10 mouse cellular contexts compared by ENCODE assay signal in the genomic region with DNA sequence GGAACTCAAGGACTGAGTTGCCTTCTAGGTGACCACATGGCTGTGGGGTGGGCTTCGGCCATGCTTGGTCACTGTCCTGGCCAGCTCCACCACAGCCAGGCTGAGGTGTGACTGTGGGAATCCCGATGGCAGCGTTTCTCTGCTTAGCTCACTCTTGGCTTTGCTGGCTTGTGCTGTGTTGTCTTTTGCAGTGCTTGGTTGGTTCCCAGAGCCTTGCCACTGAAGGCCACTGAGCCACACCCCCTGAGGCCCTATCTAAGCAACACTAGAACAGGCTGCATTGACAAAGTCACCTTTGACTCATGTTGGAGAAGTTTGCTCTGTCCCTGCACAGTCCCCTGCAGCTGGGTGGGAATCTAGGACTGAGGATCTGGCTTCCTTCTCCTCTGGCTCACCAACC. TPM values are rescaled to one million over a fixed set of nuclear protein-coding genes. Genes with fewer than 3 reads are reported as not detected.
DNase-seq lines count a peak whose midpoint lies in the region; ATAC-seq lines count a peak whose summit lies in the region.
"Had no signal": no experiment of that assay in that cellular context is flagged by ENCODE, and none has a peak within 500 bp of the region (broad histone marks: within the 10 kb centered on the region; RNA-seq: fewer than 3 reads in every experiment).

No protein-coding gene starts in this region.

- H3K27me3 ChIP-seq in midbrain, embryonic 10.5 days (ENCODE audit: low read depth, poor library complexity, severe bottlenecking) = no peaks in the 10 kb centered on the region
- no peaks in the 10 kb centered on the region for H3K27me3 ChIP-seq in midbrain, embryonic 11.5 days (ENCODE audit: control insufficient read depth, insufficient read depth, low read length)

- WGBS in midbrain, embryonic 10.5 days = 52% methylated on average over 3 of the region's 3 CpGs
- 41% methylated on average over 3 of the region's 3 CpGs for WGBS in midbrain, embryonic 11.5 days

- no peak overlapping the region for H3K9ac ChIP-seq in midbrain, embryonic 11.5 days (ENCODE audit: low read length)

- peaks cover 15% of the 10 kb centered on the region for H3K4me1 ChIP-seq in midbrain, embryonic 10.5 days
- no peaks in the 10 kb centered on the region for H3K4me1 ChIP-seq in midbrain, embryonic 11.5 days (ENCODE audit: control insufficient read depth, insufficient read depth, low read length)

- H3K9me3 ChIP-seq in midbrain, embryonic 10.5 days (replicated peaks) = no peaks in the 10 kb centered on the region
- no peaks in the 10 kb centered on the region for H3K9me3 ChIP-seq in midbrain, embryonic 11.5 days (ENCODE audit: control insufficient read depth, low read length)

- H3K36me3 ChIP-seq in midbrain, embryonic 10.5 days = no peaks in the 10 kb centered on the region
- H3K36me3 ChIP-seq in midbrain, embryonic 11.5 days (ENCODE audit: control insufficient read depth, insufficient read depth, low read length) = no peaks in the 10 kb centered on the region

- no peak overlapping the region for H3K4me3 ChIP-seq in midbrain, embryonic 10.5 days
- H3K4me3 ChIP-seq in midbrain, embryonic 11.5 days (ENCODE audit: low read depth, low read length) = no peak overlapping the region

- no peak overlapping the region for H3K4me2 ChIP-seq in midbrain, embryonic 11.5 days

- peak; percentile 73 for DNase-seq in gastrocnemius, adult 18-20 months (ENCODE audit: low spot score)
- no peak for DNase-seq in gastrocnemius, postnatal 10 days
- no peak for DNase-seq in midbrain, embryonic 10.5 days (ENCODE audit: low spot score)
- no peak for DNase-seq in midbrain, embryonic 11.5 days (ENCODE audit: low spot score, missing footprints)
- DNase-seq in heart, postnatal 4 days = peak; percentile 16
- peak; percentile 22 for DNase-seq in yolk sac, embryonic 10.5 days (ENCODE audit: low spot score)
- DNase-seq in spleen, adult 18-20 months = no peak
- no peak for DNase-seq in spleen, postnatal 36 days (ENCODE audit: low spot score in 2 of 2)

- ATAC-seq in midbrain, embryonic 11.5 days (ENCODE audit: low FRiP score) = no peak
- ATAC-seq: Patski had no signal

- H3K27ac ChIP-seq in midbrain, embryonic 10.5 days (replicated peaks) = 0 out of 2 replicates have a peak overlapping the region, but pooled peaks have one; percentile 4
- no peak overlapping the region for H3K27ac ChIP-seq in midbrain, embryonic 11.5 days (ENCODE audit: low read depth, low read length)

RNA-seq across cellular contexts. Expression of a gene that starts 45.2 kb away (rescaled TPM):
- total RNA-seq in gastrocnemius, adult 18-20 months (2021) = 10 to 100 TPM; 48.6 to 67.1 TPM
- 10 to 100 TPM; 21.6 to 33.9 TPM for total RNA-seq in gastrocnemius, postnatal 10 days (2021)
- 0.53 and 0.62 TPM in 2 replicates for polyA plus RNA-seq in midbrain, embryonic 10.5 days (2016; fragmentation: Nextera tagmentation; extraction: Ambion mirVana)
- 0.16 and 0.33 TPM in 2 replicates for polyA plus RNA-seq in midbrain, embryonic 11.5 days (2014; fragmentation: Nextera tagmentation; extraction: Ambion mirVana)
- total RNA-seq in heart, postnatal 4 days (2021) = 10 to 100 TPM; 18.3 to 21.0 TPM
- total RNA-seq: common myeloid progenitor, adult 5-6 weeks had no signal
- polyA plus RNA-seq: Patski had no signal

RNA-seq across cellular contexts. Expression of a gene that starts 45.3 kb away (rescaled TPM):
- total RNA-seq in gastrocnemius, adult 18-20 months (2021) = 100 to 1,000 TPM; 105 to 173 TPM
- 100 to 1,000 TPM; 106 to 115 TPM for total RNA-seq in gastrocnemius, postnatal 10 days (2021)
- polyA plus RNA-seq in midbrain, embryonic 10.5 days (2016; fragmentation: Nextera tagmentation; extraction: Ambion mirVana) = 55.7 and 65.1 TPM in 2 replicates
- 34.2 and 37.4 TPM in 2 replicates for polyA plus RNA-seq in midbrain, embryonic 11.5 days (2014; fragmentation: Nextera tagmentation; extraction: Ambion mirVana)
- 10 to 100 TPM; 38.8 to 42.3 TPM for total RNA-seq in heart, postnatal 4 days (2021)

Comparison
In these comparisons a context has a peak if more than half of its experiments do, and no peak if none do; other contexts are left out.
1. DNase-seq: peak in gastrocnemius, adult 18-20 months (single experiment), heart, postnatal 4 days (single experiment) and yolk sac, embryonic 10.5 days (single experiment); none in gastrocnemius, postnatal 10 days (single experiment), midbrain, embryonic 10.5 days (single experiment), midbrain, embryonic 11.5 days (single experiment), spleen, adult 18-20 months (0 of 2) and spleen, postnatal 36 days (0 of 2).